Mouse (Mus musculus) E14TG2a.4 (cell line): ENCODE measurements around the gene Serf2.

Experiments
- CTCF ChIP-seq: conservative IDR thresholded peaks from 2 replicates; pipeline ENCODE4 v1.5.1; 2014; ENCODE audit warnings: low read length
- POU5F1 ChIP-seq: IDR thresholded peaks from 2 replicates; pipeline ENCODE4 v1.6.1; 2014; ENCODE audit warnings: low read length, borderline replicate concordance

- TF ChIP-seq CTCF = no peak
- TF ChIP-seq POU5F1 = no peak
Observed at GRCm38 (mm10) chr2:121416356-121416755, 32.6 kb upstream of the Serf2 start.
